Mouse (Mus musculus): ENCODE results near the gene Cbx2. TPM values are rescaled to one million over a fixed set of nuclear protein-coding genes. Genes with fewer than 3 reads are reported as not detected.

The Cbx2 gene
- polyA plus RNA-seq (2012; ENCODE audit: low replicate concordance), result 3.0 and 4.6 TPM in 2 replicates

GRCm38 (mm10) chr11:119022895-119023615, at the start of gene Cbx2:
Gene Cbx2 (plus strand): TSS chr11:119022962.

GRCm38 (mm10) chr11:118987999-118988398, 34.8 kb upstream of the Cbx2 start, which contains the start of gene Enpp7:
Gene Enpp7 (plus strand): TSS chr11:118988188.

GRCm38 (mm10) chr11:119040600-119041324, 18.0 kb downstream of the Cbx2 start, which contains the start of gene Cbx8:
Gene Cbx8 (minus strand): TSS chr11:119040969.

Other genes with a start within 250 kb of the Cbx2 start
- 0.10 TPM in 1 of 2 replicates, not detected in the other for gene Rbfox3, start 111.4 kb upstream of the Cbx2 start, polyA plus RNA-seq (2012; ENCODE audit: low replicate concordance)
- gene Enpp7, start 34.8 kb upstream of the Cbx2 start, polyA plus RNA-seq (2012; ENCODE audit: low replicate concordance), result not detected in 2 replicates
- 16.7 and 47.2 TPM in 2 replicates for gene Cbx8, start 18.0 kb downstream of the Cbx2 start, polyA plus RNA-seq (2012; ENCODE audit: low replicate concordance)
- gene Cbx4, start 63.3 kb downstream of the Cbx2 start, polyA plus RNA-seq (2012; ENCODE audit: low replicate concordance), result 108 and 258 TPM in 2 replicates
- gene Tbc1d16, start 205.5 kb downstream of the Cbx2 start, polyA plus RNA-seq (2012; ENCODE audit: low replicate concordance), result 3.5 and 5.2 TPM in 2 replicates
- gene Ccdc40, start 205.6 kb downstream of the Cbx2 start, polyA plus RNA-seq (2012; ENCODE audit: low replicate concordance), result 0.25 and 0.75 TPM in 2 replicates
- 50.9 and 72.0 TPM in 2 replicates for gene Gaa, start 244.9 kb downstream of the Cbx2 start, polyA plus RNA-seq (2012; ENCODE audit: low replicate concordance)